Mouse (Mus musculus) left cerebral cortex, postnatal 36 days (tissue): ENCODE measurements around the gene Jph4. TPM values are rescaled to one million over a fixed set of nuclear protein-coding genes. Genes with fewer than 3 reads are reported as not detected.

ENCODE experiments used
- DNase-seq, 2 experiments: peaks; one replicate each; pipeline ENCODE4 v3.0.0; 2021 to 2022; ENCODE audit warnings: low spot score in 2 of 2, mixed read lengths in 1 of 2
- intact Hi-C: fragments of 180-260 bp; cut with DNase I; formaldehyde crosslinking; loops from one replicate; pipeline ENCODE4 v1.15.1; 2025
- total RNA-seq, 2 experiments: library from RNA; stranded (reverse); gene quantifications; 2 replicates each; pipeline ENCODE4 v1.2.3; 2021

Gene Jph4
- total RNA-seq, 2 experiments from 2014 or later = 312 to 354 TPM

DNA sequence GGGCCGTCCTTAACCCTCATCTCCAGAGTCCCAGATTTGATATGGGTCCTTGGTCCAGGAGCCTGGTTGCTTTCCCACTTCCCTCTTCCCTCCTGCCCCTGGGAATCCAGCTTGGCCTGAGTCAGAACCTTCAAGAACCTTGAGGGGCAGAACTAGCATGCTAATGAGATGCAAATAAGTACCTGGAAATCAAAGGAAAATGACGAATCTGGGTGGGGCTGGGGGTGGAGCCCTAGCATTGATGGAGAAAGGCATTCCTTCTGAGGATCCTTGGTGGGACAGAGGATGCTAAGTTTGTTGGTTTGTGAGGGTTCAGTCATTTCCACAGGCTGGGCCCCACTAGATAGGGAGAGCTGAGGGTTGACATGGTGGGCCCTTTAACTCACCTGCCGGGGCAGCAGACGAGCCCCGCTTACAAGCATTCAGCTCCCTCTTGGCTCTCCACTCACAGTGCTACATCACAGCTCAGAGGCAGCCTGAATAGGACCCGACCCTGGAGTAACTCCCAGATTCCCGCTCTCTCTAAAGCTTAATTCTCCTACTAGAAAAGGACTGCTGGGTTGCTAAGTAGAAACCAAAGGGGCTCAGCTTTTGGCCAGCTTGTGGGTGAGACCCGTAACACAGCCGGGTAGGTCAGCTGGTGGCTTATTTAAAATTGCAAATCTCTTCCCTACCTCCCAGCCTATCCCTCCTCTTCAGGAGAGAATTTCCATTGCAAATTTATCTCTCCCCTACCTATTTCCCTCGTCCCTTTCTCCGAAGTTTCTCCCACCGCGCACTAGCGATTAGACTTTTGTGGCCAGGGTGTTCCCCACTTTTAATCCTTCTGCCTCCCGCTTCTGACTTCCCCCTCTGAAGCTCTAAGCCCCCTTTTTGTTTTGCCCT lies 39.0 kb downstream of the Jph4 start:
- DNase-seq = peak in 1 of 2 experiments; percentile 6
- intact Hi-C loops = loop anchor here (2.0 kb wide), 1 partner anchor 53 kb away; no protein-coding TSS in a partner anchor

DNA sequence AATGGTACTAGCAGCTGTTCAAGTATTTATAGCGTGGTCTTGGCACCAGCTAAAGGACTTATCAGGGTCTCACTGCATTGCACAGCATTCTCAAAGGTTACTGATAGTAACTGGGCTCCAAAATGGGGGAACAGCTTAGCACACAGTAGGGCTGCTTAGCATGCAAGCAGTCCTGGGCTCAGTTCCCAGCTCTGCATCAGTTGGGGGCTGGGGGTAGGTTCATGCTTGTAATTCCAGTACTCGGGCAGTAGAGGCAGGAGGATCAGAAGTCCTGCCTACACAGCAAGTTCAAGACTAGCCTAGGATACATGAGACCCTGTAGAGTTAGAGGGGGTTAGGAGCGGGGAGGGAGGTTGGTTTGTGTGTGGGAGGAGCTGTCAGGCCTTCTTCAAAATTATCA lies 39.8 kb downstream of the Jph4 start:
- peak in 1 of 2 experiments; percentile 3 for DNase-seq
- intact Hi-C loops = no loop called here

DNA sequence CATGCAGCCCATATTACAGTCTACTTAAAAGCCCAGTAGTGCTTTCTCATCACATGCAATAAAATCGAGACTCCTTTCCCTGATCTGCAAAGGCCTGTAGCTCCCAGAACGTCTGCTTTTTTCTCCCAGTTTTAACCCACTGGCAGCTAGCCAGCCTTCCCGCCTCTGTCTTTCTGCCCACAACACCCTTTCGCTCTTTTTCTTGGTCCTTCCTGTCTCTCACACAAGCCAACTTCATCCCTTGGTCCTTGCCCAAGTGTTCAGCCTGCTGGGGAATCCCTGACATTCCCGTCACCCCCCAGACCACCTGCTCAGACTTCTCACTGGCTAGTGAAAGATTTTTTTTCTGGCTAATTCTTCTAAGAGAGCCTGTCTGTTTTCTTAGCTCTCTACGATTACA lies 40.5 kb downstream of the Jph4 start:
- intact Hi-C loops = no loop called here
- DNase-seq = peak; percentile 78 to 79

DNA sequence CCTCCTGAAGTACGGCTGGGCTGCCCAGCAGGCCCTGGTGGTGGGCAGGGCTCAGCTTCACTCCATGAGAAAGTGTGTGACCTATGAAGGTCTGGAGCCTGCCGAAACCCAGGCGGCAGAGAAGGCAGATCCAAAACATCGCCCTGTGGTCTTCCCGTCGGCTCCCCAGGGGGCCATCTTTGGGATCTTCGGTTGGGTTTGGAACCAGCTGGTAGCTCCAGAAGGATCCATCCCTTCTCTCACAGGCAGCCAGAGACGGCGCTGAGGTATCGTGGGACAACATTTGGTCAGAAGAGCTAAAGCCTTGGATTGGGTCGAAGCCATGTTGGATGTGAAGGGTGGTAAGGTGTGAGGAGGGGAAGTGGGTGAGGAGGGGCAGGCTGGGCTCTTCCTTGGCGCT lies 42.3 kb downstream of the Jph4 start:
- no peak for DNase-seq
- intact Hi-C loops = no loop called here

DNA sequence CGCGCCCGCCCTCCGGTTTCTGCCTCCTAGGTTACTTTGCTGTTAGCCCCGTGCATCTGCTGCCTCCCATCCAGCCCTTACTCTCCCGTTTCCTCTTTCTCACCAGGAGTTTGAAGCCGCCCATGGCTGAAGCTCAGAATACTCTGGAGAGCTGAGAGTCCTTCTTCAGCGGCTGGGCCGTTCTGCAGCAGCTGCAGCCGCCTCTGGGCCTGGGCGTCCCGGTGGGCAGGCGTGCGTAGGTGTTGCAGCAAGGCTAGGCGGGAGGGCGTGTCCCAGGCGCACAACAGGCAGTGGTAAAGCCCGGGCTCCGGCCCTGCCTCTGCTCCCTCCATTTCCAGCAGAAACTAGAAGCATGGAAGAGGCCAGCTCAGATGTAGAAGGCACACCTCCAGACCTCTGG lies 45.0 kb downstream of the Jph4 start:
- intact Hi-C loops = no loop called here
- peak in 1 of 2 experiments; percentile 63 for DNase-seq

DNA sequence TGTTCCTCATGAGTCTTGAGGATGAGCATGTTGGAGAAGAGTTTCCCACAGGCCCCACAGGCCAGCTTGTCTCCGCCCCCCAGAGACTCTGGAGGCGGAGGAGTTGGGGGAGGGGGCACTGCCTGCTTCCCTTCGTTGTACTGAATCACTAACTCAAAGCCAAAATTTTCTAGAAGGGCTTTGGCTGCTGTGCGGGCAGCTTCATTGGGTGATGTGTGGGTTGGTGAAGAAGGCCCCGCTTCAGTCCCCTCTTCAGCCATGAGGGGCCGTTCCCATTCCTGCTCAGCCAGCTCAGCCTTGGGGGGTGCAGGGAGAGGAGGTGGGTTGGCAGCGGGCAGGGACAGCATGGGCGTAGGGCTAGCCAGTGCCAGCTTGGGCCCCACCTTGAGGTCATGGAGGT lies 50.7 kb downstream of the Jph4 start:
- DNase-seq = peak in 1 of 2 experiments; percentile 59
- intact Hi-C loops = no loop called here

DNA sequence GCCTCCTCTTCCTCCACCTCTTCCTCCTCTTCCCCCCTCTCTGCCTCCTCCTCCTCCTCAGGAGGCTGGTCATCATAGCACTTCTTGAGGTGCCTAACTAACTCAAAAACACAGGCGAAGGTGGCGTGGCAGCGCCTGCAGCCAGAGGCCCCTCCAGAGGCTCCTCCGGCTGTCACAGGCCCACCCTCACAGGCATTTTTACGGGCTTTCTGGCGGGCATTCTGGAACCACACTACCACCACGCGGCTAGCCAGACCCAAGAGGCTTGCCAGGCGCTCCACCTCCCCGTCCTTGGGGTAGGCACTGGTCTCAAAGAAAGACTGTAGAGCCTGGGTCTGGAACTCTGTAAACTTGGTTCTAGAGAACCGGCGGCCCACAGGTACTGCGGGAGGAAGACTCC lies 51.3 kb downstream of the Jph4 start:
- intact Hi-C loops = no loop called here
- DNase-seq = peak in 1 of 2 experiments; percentile 14

DNA sequence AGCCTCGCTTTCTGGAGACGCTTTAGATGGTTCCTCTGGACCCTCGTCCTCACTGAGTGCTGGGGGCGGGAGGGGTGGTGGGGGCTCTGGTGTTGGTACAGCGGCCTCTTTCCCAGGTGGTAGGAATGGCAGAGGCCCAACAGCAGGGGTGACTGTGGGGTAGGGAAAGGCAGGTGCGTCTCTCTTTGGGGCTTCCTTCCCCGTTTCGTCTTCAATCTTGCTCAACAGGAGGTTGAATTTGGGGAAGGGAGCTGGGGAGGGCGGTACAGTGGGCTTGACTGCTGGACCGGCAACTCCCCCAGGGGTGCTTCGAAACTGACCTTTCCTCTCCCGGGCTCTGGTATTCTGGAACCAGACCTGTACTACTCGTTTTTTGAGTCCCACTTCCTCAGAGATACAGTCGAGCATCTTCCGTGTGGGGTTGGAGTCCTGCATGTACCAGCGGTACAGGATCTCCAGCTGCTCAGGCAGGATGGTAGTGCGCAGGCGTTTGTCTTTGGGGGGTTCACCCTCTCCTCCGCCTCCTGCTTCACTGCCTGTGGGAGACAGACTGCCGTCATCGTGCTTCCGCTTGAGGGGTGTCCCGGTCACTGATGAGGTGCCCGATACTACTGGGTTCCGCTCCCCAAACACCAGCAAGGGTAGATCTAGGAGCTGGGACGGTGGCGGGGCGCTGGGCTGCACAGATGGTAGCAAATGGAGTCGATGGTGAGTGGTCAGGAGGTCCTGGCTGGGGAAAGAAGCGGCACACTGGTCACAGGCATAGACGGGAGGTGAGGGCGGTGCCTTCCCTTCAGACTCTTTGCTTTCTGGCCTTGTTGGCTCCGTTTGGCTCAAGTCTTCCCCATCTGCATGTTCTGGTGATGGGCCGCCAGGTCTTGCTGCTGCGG lies 52.0 kb downstream of the Jph4 start:
- intact Hi-C loops = loop anchor here (5.0 kb wide), 1 partner anchor 37 kb away; no protein-coding TSS in a partner anchor
- peak in 1 of 2 experiments; percentile 20 for DNase-seq

DNA sequence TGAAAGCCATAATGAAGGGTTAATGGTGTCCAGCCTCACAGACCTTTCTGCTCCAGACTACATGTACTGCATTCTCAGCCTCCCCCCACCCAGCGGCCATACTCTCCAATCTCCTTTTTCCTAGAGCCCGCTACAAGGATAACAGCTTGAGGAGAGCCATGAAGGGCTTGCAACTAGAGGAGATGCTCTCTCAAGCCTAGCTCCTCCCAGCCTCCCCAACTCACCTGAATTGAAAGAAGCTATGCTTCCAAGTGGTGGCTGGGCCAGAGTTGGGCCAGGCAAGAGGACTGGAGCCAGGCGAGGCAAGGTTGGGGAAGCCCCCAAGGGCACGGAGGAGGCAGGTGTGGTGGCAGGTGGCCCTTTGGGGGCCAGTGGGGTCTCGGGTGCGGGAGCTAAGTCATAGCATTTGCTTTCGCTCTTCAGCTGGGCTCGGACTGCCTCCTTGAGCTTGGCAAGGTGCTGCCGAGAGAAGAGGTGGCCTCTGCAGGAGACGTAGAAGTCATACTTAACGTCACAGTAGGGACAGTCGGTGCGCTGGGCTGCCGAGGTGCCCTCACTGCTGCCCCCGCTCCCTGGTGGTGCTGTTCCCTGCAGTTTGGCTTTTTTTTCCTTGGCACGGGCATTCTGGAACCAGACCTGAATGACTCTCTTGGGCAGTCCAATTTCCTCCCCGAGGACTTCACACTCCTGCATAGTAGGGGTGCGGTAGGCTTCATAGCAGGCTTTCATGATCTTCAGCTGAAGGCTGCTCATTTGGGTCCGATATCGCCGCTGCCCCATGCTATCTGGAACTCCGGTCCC lies 53.0 kb downstream of the Jph4 start:
- DNase-seq = peak in 1 of 2 experiments; percentile 21
- intact Hi-C loops = loop anchor here (5.0 kb wide), 1 partner anchor 36 kb away; no protein-coding TSS in a partner anchor

DNA sequence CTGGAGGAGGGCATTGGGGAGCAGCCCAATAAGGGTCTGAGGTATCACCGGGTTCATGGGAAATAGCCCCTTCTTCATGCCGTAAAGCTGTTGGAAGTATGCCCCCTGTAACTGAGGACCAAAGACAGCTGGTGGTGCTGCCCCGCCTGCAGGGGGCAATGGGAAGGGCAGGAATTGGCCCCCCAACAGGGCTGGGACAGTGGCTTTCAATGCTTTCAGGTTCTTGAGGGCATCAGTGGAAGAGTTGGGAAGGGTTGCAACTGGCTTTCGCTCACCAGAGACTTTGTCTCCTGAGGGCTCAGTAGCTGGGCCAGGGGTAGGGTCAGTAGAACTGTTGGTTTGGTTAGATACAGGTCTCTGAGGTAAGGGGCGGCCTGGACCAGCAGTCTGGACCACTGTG lies 53.6 kb downstream of the Jph4 start:
- DNase-seq = no peak
- intact Hi-C loops = loop anchor here (5.0 kb wide), 1 partner anchor 36 kb away; no protein-coding TSS in a partner anchor

DNA sequence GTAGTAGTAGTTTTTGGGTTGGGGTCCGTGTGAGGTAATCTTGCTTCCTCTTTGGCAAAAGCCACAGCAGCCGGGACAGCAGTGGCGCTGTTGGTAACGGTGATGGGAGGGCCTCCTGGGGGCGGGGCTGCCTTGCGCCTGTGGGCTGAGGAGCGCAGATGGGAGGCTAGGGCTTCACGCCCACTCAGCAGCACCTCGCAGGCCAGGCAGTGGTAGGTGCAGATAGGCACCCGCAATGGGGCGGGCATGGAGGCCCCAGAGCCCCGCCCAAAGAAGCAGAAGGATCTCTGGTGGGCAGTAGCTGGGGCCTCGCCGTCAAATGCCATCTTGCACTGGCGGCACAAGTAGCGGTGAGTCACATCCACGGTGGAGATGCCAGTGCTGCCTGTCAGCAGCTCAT lies 54.1 kb downstream of the Jph4 start:
- intact Hi-C loops = loop anchor here (5.0 kb wide), 1 partner anchor 35 kb away; no protein-coding TSS in a partner anchor
- DNase-seq = peak; percentile 64 to 79

DNA sequence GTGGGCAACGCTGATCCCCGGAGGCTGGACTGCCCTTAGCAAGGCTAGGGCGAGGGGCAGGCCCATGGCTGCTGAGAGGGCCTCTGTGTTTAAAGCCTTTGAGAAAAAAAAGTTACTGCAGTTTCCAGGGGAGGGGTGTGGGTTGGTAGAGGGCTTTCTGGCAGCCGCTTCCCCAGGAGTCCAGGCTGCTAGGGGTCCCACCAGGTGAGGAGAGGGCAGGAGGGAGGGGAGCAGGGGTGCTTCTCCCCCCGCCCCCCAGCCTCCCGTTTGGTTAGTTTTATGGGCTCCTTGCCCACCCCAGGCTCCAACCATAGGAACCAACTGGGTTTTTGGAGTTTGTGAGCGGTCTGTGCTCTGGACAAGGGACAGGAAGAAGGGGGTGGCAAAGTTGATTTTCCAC lies 54.9 kb downstream of the Jph4 start:
- intact Hi-C loops = loop anchor here (5.0 kb wide), 1 partner anchor 35 kb away; no protein-coding TSS in a partner anchor
- no peak for DNase-seq

DNA sequence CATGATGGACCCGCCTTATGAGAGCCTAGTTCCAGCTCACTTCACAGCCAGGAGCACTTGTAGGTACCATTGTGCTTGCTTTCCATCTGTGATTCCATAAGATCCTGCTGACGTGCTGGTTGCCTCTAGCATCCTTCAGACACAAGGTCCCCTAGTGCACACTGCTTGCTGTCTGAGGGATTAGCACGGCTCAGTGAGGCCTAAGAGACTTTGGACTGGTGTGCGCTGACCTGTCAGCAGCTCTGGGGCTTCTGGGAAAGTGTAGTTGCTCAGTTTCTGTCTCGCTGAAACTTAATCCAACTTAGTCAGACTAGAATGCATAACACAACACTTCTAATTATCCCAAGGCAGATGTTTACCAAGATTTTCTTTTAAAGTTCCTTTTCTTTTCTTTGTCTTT lies 56.8 kb downstream of the Jph4 start:
- intact Hi-C loops = loop anchor here (5.0 kb wide), 1 partner anchor 33 kb away; no protein-coding TSS in a partner anchor
- no peak for DNase-seq

DNA sequence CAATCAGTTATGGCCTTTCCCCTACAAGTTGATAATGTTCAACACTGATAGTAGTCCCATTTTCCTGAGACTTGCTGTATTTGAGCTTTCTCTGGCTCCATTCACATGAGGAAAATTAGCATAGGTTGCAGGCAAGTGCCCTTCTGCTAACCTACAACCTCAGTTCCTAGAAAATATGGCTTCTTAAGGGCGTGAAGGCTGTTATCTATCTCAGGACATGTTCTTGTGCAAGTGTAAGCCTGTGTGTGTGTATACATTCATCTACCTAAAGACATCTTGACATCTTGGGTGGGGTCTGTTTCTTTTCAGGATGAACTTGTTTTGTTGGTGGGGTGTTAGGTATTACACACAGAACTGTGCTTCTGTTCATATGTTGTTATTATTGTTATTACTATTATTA lies 57.7 kb downstream of the Jph4 start:
- intact Hi-C loops = no loop called here
- DNase-seq = no peak

Other genes starting within 250 kb of the Jph4 start
- 10 to 100 TPM; 15.9 to 22.1 TPM for gene Homez, start 246.0 kb downstream of the Jph4 start, total RNA-seq
- gene Ppp1r3e, start 239.4 kb downstream of the Jph4 start, total RNA-seq = 10 to 100 TPM; 15.2 to 17.2 TPM
- gene Bcl2l2, start 233.6 kb downstream of the Jph4 start, total RNA-seq = 100 to 1,000 TPM; 131 to 145 TPM
- gene Gm20521, start 233.5 kb downstream of the Jph4 start, total RNA-seq = not detected
- 100 to 1,000 TPM; 194 to 280 TPM for gene Pabpn1, start 224.4 kb downstream of the Jph4 start, total RNA-seq
- gene Slc22a17, start 203.8 kb downstream of the Jph4 start, total RNA-seq = 100 to 1,000 TPM; 618 to 651 TPM
- gene Efs, start 190.8 kb downstream of the Jph4 start, total RNA-seq = 1 to 10 TPM; 7.1 to 7.3 TPM
- gene Il25, start 184.2 kb downstream of the Jph4 start, total RNA-seq = not detected
- gene Cmtm5, start 180.7 kb downstream of the Jph4 start, total RNA-seq = 10 to 100 TPM; 56.6 to 59.4 TPM
- gene Myh6, start 150.0 kb downstream of the Jph4 start, total RNA-seq = 1 to 10 TPM; 4.2 to 5.2 TPM
- gene Gm17428, start 140.0 kb downstream of the Jph4 start, total RNA-seq = not detected
- 10 to 100 TPM; 20.1 to 22.2 TPM for gene Myh7, start 122.3 kb downstream of the Jph4 start, total RNA-seq
- 10 to 100 TPM; 23.5 to 30.8 TPM for gene Ngdn, start 101.5 kb downstream of the Jph4 start, total RNA-seq
- gene Zfhx2, start 24.6 kb downstream of the Jph4 start, total RNA-seq = 10 to 100 TPM; 31.0 to 52.3 TPM
- 10 to 100 TPM; 24.3 to 29.5 TPM for gene Thtpa, start 22.2 kb downstream of the Jph4 start, total RNA-seq
- gene Ap1g2, start 10.3 kb downstream of the Jph4 start, total RNA-seq = 10 to 100 TPM in 1 of 2 experiments, 1 to 10 TPM in 1; 6.3 to 20.1 TPM
- not detected for gene Dhrs2, start 105.1 kb upstream of the Jph4 start, total RNA-seq